Mouse (Mus musculus) ES-E14 (cell line): ENCODE results near the gene Clock.

ENCODE experiments used
- MAFK ChIP-seq: IDR thresholded peaks from 2 replicates; pipeline ENCODE4 v1.6.1; 2014; ENCODE audit warnings: mild to moderate bottlenecking, low read depth, low read length, inconsistent platforms; ENCODE audit not compliant: insufficient read depth
- ZNF384 ChIP-seq: IDR thresholded peaks from 2 replicates; pipeline ENCODE4 v1.6.1; 2012; ENCODE audit warnings: low read depth, low read length, inconsistent platforms

- TF ChIP-seq MAFK, result no peak
- TF ChIP-seq ZNF384, result no peak
Measured at GRCm38 (mm10) chr5:76183750-76184261, 120.8 kb downstream of the Clock start, which contains the start of gene Tmem165.
